Mouse (Mus musculus): ENCODE data around the gene Sh3kbp1. TPM values are rescaled to one million over a fixed set of nuclear protein-coding genes. Genes with fewer than 3 reads are reported as not detected.

Gene Sh3kbp1
- polyA plus RNA-seq, 1 experiment from 2014 or later: 33.5 TPM

- no peak overlapping the region for H3K27ac ChIP-seq (ENCODE audit: low read length)
- ATAC-seq (ENCODE audit: low read depth): no peak
- 69% methylated on average over 5 of the region's 5 CpGs for WGBS
Measured at GRCm38 (mm10) chrX:159928165-159928564, 301.1 kb downstream of the Sh3kbp1 start.

GRCm38 (mm10) chrX:159928834-159929233 is 301.8 kb downstream of the Sh3kbp1 start:
- Histone ChIP-seq H3K27ac (ENCODE audit: low read length) (no peak overlapping the region), H3K4me1 (replicated peaks; ENCODE audit: control insufficient read depth, insufficient read depth, low read length) (no peaks in the 10 kb centered on the region), H3K36me3 (ENCODE audit: control insufficient read depth, insufficient read depth, low read length) (no peaks in the 10 kb centered on the region), H3K4me2 (ENCODE audit: low read depth, low read length) (no peak overlapping the region), H3K9ac (ENCODE audit: low read length) (no peak overlapping the region), H3K27me3 (ENCODE audit: control insufficient read depth, insufficient read depth, low read depth, low read length) (peaks cover 2% of the 10 kb centered on the region), H3K4me3 (ENCODE audit: low read length) (no peak overlapping the region), H3K9me3 (ENCODE audit: control insufficient read depth, low read length) (no peaks in the 10 kb centered on the region)
- WGBS: 46% methylated on average over 3 of the region's 3 CpGs
- ATAC-seq (ENCODE audit: low read depth): no peak

More at GRCm38 (mm10) chrX:159928165-159928564, 301.1 kb downstream of the Sh3kbp1 start:
- Histone ChIP-seq H3K9ac (ENCODE audit: low read length) (no peak overlapping the region), H3K9me3 (ENCODE audit: control insufficient read depth, low read length) (no peaks in the 10 kb centered on the region), H3K4me2 (ENCODE audit: low read depth, low read length) (no peak overlapping the region), H3K27me3 (ENCODE audit: control insufficient read depth, insufficient read depth, low read depth, low read length) (peaks cover 2% of the 10 kb centered on the region), H3K4me1 (replicated peaks; ENCODE audit: control insufficient read depth, insufficient read depth, low read length) (no peaks in the 10 kb centered on the region), H3K4me3 (ENCODE audit: low read length) (no peak overlapping the region), H3K36me3 (ENCODE audit: control insufficient read depth, insufficient read depth, low read length) (no peaks in the 10 kb centered on the region)

GRCm38 (mm10) chrX:159932027-159932426 is 305.0 kb downstream of the Sh3kbp1 start:
- peaks cover 2% of the 10 kb centered on the region for H3K27me3 ChIP-seq (ENCODE audit: control insufficient read depth, insufficient read depth, low read depth, low read length)
- no peak overlapping the region for H3K27ac ChIP-seq (ENCODE audit: low read length)
- H3K9ac ChIP-seq (ENCODE audit: low read length): no peak overlapping the region
- H3K4me1 ChIP-seq (replicated peaks; ENCODE audit: control insufficient read depth, insufficient read depth, low read length): no peaks in the 10 kb centered on the region
- ATAC-seq (ENCODE audit: low read depth): no peak
- H3K9me3 ChIP-seq (ENCODE audit: control insufficient read depth, low read length): no peaks in the 10 kb centered on the region
- no peaks in the 10 kb centered on the region for H3K36me3 ChIP-seq (ENCODE audit: control insufficient read depth, insufficient read depth, low read length)
- H3K4me2 ChIP-seq (ENCODE audit: low read depth, low read length): no peak overlapping the region
- WGBS: 91% methylated on average over 1 of the region's 1 CpGs
- H3K4me3 ChIP-seq (ENCODE audit: low read length): no peak overlapping the region

GRCm38 (mm10) chrX:159942569-159942968 is 315.5 kb downstream of the Sh3kbp1 start:
- Histone ChIP-seq H3K4me2 (ENCODE audit: low read depth, low read length) (no peak overlapping the region), H3K36me3 (ENCODE audit: control insufficient read depth, insufficient read depth, low read length) (no peaks in the 10 kb centered on the region), H3K27me3 (ENCODE audit: control insufficient read depth, insufficient read depth, low read depth, low read length) (no peaks in the 10 kb centered on the region), H3K27ac (ENCODE audit: low read length) (no peak overlapping the region), H3K4me1 (replicated peaks; ENCODE audit: control insufficient read depth, insufficient read depth, low read length) (no peaks in the 10 kb centered on the region), H3K4me3 (ENCODE audit: low read length) (no peak overlapping the region), H3K9me3 (ENCODE audit: control insufficient read depth, low read length) (no peaks in the 10 kb centered on the region), H3K9ac (ENCODE audit: low read length) (no peak overlapping the region)
- WGBS: 58% methylated on average over 2 of the region's 2 CpGs
- no peak for ATAC-seq (ENCODE audit: low read depth)

GRCm38 (mm10) chrX:159943586-159943985 is 316.5 kb downstream of the Sh3kbp1 start:
- H3K4me3 ChIP-seq (ENCODE audit: low read length): no peak overlapping the region
- H3K27ac ChIP-seq (ENCODE audit: low read length): no peak overlapping the region
- H3K4me1 ChIP-seq (replicated peaks; ENCODE audit: control insufficient read depth, insufficient read depth, low read length): no peaks in the 10 kb centered on the region
- H3K27me3 ChIP-seq (ENCODE audit: control insufficient read depth, insufficient read depth, low read depth, low read length): no peaks in the 10 kb centered on the region
- H3K4me2 ChIP-seq (ENCODE audit: low read depth, low read length): no peak overlapping the region
- WGBS: 71% methylated on average over 1 of the region's 1 CpGs
- ATAC-seq (ENCODE audit: low read depth): no peak
- H3K36me3 ChIP-seq (ENCODE audit: control insufficient read depth, insufficient read depth, low read length): no peaks in the 10 kb centered on the region
- no peaks in the 10 kb centered on the region for H3K9me3 ChIP-seq (ENCODE audit: control insufficient read depth, low read length)
- H3K9ac ChIP-seq (ENCODE audit: low read length): no peak overlapping the region

GRCm38 (mm10) chrX:159953546-159954429 is 326.7 kb downstream of the Sh3kbp1 start:
- Histone ChIP-seq H3K36me3 (ENCODE audit: control insufficient read depth, insufficient read depth, low read length) (no peaks in the 10 kb centered on the region), H3K4me2 (ENCODE audit: low read depth, low read length) (no peak overlapping the region), H3K4me1 (replicated peaks; ENCODE audit: control insufficient read depth, insufficient read depth, low read length) (no peaks in the 10 kb centered on the region), H3K9ac (ENCODE audit: low read length) (no peak overlapping the region), H3K27me3 (ENCODE audit: control insufficient read depth, insufficient read depth, low read depth, low read length) (no peaks in the 10 kb centered on the region), H3K4me3 (ENCODE audit: low read length) (no peak overlapping the region), H3K27ac (ENCODE audit: low read length) (no peak overlapping the region), H3K9me3 (ENCODE audit: control insufficient read depth, low read length) (no peaks in the 10 kb centered on the region)
- 72% methylated on average over 7 of the region's 7 CpGs for WGBS
- no peak for ATAC-seq (ENCODE audit: low read depth)

GRCm38 (mm10) chrX:159954430-159954779 is 327.3 kb downstream of the Sh3kbp1 start:
- Histone ChIP-seq H3K9me3 (ENCODE audit: control insufficient read depth, low read length) (no peaks in the 10 kb centered on the region), H3K36me3 (ENCODE audit: control insufficient read depth, insufficient read depth, low read length) (no peaks in the 10 kb centered on the region), H3K27ac (ENCODE audit: low read length) (no peak overlapping the region), H3K4me2 (ENCODE audit: low read depth, low read length) (no peak overlapping the region), H3K9ac (ENCODE audit: low read length) (no peak overlapping the region), H3K4me3 (ENCODE audit: low read length) (no peak overlapping the region), H3K4me1 (replicated peaks; ENCODE audit: control insufficient read depth, insufficient read depth, low read length) (no peaks in the 10 kb centered on the region), H3K27me3 (ENCODE audit: control insufficient read depth, insufficient read depth, low read depth, low read length) (no peaks in the 10 kb centered on the region)
- WGBS: 58% methylated on average over 4 of the region's 4 CpGs
- no peak for ATAC-seq (ENCODE audit: low read depth)

- Histone ChIP-seq H3K36me3 (ENCODE audit: control insufficient read depth, insufficient read depth, low read length) (no peaks in the 10 kb centered on the region), H3K9me3 (ENCODE audit: control insufficient read depth, low read length) (no peaks in the 10 kb centered on the region), H3K9ac (ENCODE audit: low read length) (no peak overlapping the region), H3K4me1 (replicated peaks; ENCODE audit: control insufficient read depth, insufficient read depth, low read length) (no peaks in the 10 kb centered on the region), H3K27ac (ENCODE audit: low read length) (no peak overlapping the region), H3K27me3 (ENCODE audit: control insufficient read depth, insufficient read depth, low read depth, low read length) (no peaks in the 10 kb centered on the region), H3K4me3 (ENCODE audit: low read length) (no peak overlapping the region), H3K4me2 (ENCODE audit: low read depth, low read length) (no peak overlapping the region)
- 66% methylated on average over 6 of the region's 6 CpGs for WGBS
- ATAC-seq (ENCODE audit: low read depth): no peak
Measured at GRCm38 (mm10) chrX:159955433-159955832, 328.4 kb downstream of the Sh3kbp1 start.

- H3K36me3 ChIP-seq (ENCODE audit: control insufficient read depth, insufficient read depth, low read length): no peaks in the 10 kb centered on the region
- H3K9me3 ChIP-seq (ENCODE audit: control insufficient read depth, low read length): no peaks in the 10 kb centered on the region
- 72% methylated on average over 2 of the region's 2 CpGs for WGBS
- H3K9ac ChIP-seq (ENCODE audit: low read length): no peak overlapping the region
- no peaks in the 10 kb centered on the region for H3K27me3 ChIP-seq (ENCODE audit: control insufficient read depth, insufficient read depth, low read depth, low read length)
- H3K4me1 ChIP-seq (replicated peaks; ENCODE audit: control insufficient read depth, insufficient read depth, low read length): no peaks in the 10 kb centered on the region
- H3K4me3 ChIP-seq (ENCODE audit: low read length): no peak overlapping the region
- ATAC-seq (ENCODE audit: low read depth): no peak
- H3K27ac ChIP-seq (ENCODE audit: low read length): no peak overlapping the region
- H3K4me2 ChIP-seq (ENCODE audit: low read depth, low read length): no peak overlapping the region
Measured at GRCm38 (mm10) chrX:159961385-159961784, 334.3 kb downstream of the Sh3kbp1 start.

Data from lung, embryonic 16.5 days (tissue).